Mouse (Mus musculus) myocyte (in vitro differentiated cells): ENCODE measurements around the gene Zbed4. TPM values are rescaled to one million over a fixed set of nuclear protein-coding genes. Genes with fewer than 3 reads are reported as not detected.
"Not testable (repeated sequence)": the region's sequence is repeated elsewhere in the genome, so short reads cannot be mapped to it uniquely, and the experiment has no call there.

Experiments used
- H3K27me3 ChIP-seq: one replicate; pipeline ENCODE4 v1.6.1; 2011; ENCODE audit not compliant: control insufficient read depth, insufficient read depth, insufficient read length
- H3K36me3 ChIP-seq: one replicate; pipeline ENCODE4 v1.6.1; 2011; ENCODE audit not compliant: control insufficient read depth, insufficient read depth
- H3K4me2 ChIP-seq: one replicate; pipeline ENCODE4 v1.6.1; 2011; ENCODE audit warnings: low read depth, control low read depth
- H3K4me3 ChIP-seq: one replicate; pipeline ENCODE4 v1.5.1; 2011; ENCODE audit warnings: mild to moderate bottlenecking, control low read depth, moderate library complexity
- H3K79me2 ChIP-seq: one replicate; pipeline ENCODE4 v1.6.1; 2011; ENCODE audit not compliant: control insufficient read depth, insufficient read depth
- H3ac ChIP-seq: one replicate; pipeline ENCODE4 v1.6.1; 2011; ENCODE audit not compliant: control insufficient read depth, insufficient read length
- CEBPB ChIP-seq: IDR thresholded peaks from 2 replicates; pipeline ENCODE4 v1.6.1; 2011; ENCODE audit warnings: mild to moderate bottlenecking, moderate library complexity; ENCODE audit not compliant: poor library complexity, insufficient read depth, severe bottlenecking
- E2F4 ChIP-seq: IDR thresholded peaks from one replicate; pipeline ENCODE4 v1.6.1; 2011; ENCODE audit warnings: mild to moderate bottlenecking, control low read depth, moderate library complexity; ENCODE audit not compliant: insufficient read depth
- MAX ChIP-seq: IDR thresholded peaks from one replicate; pipeline ENCODE4 v1.6.1; 2011; ENCODE audit warnings: low read depth, mild to moderate bottlenecking, control low read depth
- MYOD1 ChIP-seq, 3 experiments: IDR thresholded peaks; one replicate each; pipeline ENCODE4 v1.6.1; 2011; ENCODE audit warnings: control low read depth in 2 of 3, low read depth in 2 of 3, mild to moderate bottlenecking in 2 of 3, moderate library complexity in 1 of 3; ENCODE audit not compliant: insufficient read length in 2 of 3, control insufficient read depth in 1 of 3
- MYOG ChIP-seq, 3 experiments: IDR thresholded peaks; one replicate each; pipeline ENCODE4 v1.6.1; 2011; ENCODE audit warnings: control low read depth in 2 of 3, low read depth in 2 of 3, mild to moderate bottlenecking in 2 of 3; ENCODE audit not compliant: insufficient read length in 2 of 3, control insufficient read depth in 1 of 3, insufficient read depth in 1 of 3
- POLR2A ChIP-seq: IDR thresholded peaks from one replicate; pipeline ENCODE4 v1.6.1; 2011; ENCODE audit warnings: low read depth, mild to moderate bottlenecking, control low read depth, moderate library complexity; ENCODE audit not compliant: insufficient read length
- POLR2AphosphoS2 ChIP-seq: IDR thresholded peaks from one replicate; pipeline ENCODE4 v1.6.1; 2011; ENCODE audit warnings: low read depth, control low read depth; ENCODE audit not compliant: insufficient read length
- REST ChIP-seq: IDR thresholded peaks from one replicate; pipeline ENCODE4 v1.6.1; 2011; ENCODE audit warnings: mild to moderate bottlenecking, control low read depth, moderate library complexity; ENCODE audit not compliant: insufficient read depth, insufficient read length
- SRF ChIP-seq: IDR thresholded peaks from one replicate; pipeline ENCODE4 v1.6.1; 2011; ENCODE audit warnings: low read depth; ENCODE audit not compliant: control insufficient read depth, insufficient read length
- TCF12 ChIP-seq: IDR thresholded peaks from one replicate; pipeline ENCODE4 v1.6.1; 2011; ENCODE audit warnings: mild to moderate bottlenecking, control low read depth; ENCODE audit not compliant: poor library complexity, insufficient read depth, severe bottlenecking
- TCF3 ChIP-seq: IDR thresholded peaks from one replicate; pipeline ENCODE4 v1.6.1; 2011; ENCODE audit warnings: low read depth, control low read depth; ENCODE audit not compliant: insufficient read length
- USF1 ChIP-seq: IDR thresholded peaks from one replicate; pipeline ENCODE4 v1.6.1; 2011; ENCODE audit warnings: low read depth, mild to moderate bottlenecking, control low read depth, moderate library complexity
- polyA plus RNA-seq: library from polyadenylated mRNA; unstranded; fragments of >200 nt; fragmentation: generic; extraction: Trizol; gene quantifications from one replicate; pipeline ENCODE4 v1.2.1, GENCODE M21; 2012; ENCODE audit warnings: missing spikeins

Gene Zbed4
- polyA plus RNA-seq, 1 experiment = 9.5 TPM

- H3K4me2 ChIP-seq = no peak overlapping the region
- H3K27me3 ChIP-seq = no peaks in the 10 kb centered on the region
- no peaks in the 10 kb centered on the region for H3K36me3 ChIP-seq
- H3K4me3 ChIP-seq = no peak overlapping the region
- H3K79me2 ChIP-seq = peaks cover 21% of the 10 kb centered on the region
- H3ac ChIP-seq = no peak overlapping the region
- TF ChIP-seq MAX (no peak), SRF (no peak), REST (no peak), POLR2A (no peak), MYOD1 (IDR thresholded peaks at IDR 0.05; ENCODE audit: control insufficient read depth in 1 of 3, insufficient read length in 2 of 3, low read depth in 2 of 3) (no peak), CEBPB (no peak), TCF3 (no peak), E2F4 (no peak), MYOG (IDR thresholded peaks at IDR 0.05; ENCODE audit: control insufficient read depth in 1 of 3, insufficient read depth in 1 of 3, insufficient read length in 2 of 3, low read depth in 2 of 3) (no peak), TCF12 (no peak), USF1 (no peak), POLR2AphosphoS2 (no peak)
These were observed 15.3 kb upstream of the Zbed4 start for GRCm38 (mm10) chr15:88736166-88736565.

DNA sequence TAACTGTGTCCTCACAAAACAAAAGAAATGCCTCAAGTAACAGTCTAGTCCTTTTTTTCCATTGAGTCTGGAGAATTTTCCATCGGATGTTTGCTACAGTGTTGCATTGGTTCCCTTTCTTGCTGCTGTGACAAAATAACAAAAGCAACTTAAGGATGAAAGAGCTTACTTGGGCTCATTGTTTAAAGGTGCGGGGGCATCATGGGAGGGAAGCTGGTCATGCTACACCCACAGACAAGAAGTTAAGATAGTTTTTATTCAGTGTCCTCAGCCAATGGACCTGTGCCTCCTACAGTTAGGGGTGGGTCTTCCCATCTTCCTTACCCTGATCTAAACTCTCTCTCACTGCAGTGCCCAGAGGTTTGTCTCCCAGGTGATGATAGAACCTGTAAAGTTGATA lies 13.0 kb upstream of the Zbed4 start:
- Histone ChIP-seq H3K4me2 (no peak overlapping the region), H3K36me3 (no peaks in the 10 kb centered on the region), H3K4me3 (no peak overlapping the region), H3ac (no peak overlapping the region), H3K79me2 (no peaks in the 10 kb centered on the region), H3K27me3 (no peaks in the 10 kb centered on the region)
- no peak for TF ChIP-seq POLR2AphosphoS2

- Histone ChIP-seq H3K79me2 (no peaks in the 10 kb centered on the region), H3K4me3 (no peak overlapping the region), H3K36me3 (no peaks in the 10 kb centered on the region), H3ac (no peak overlapping the region), H3K4me2 (no peak overlapping the region), H3K27me3 (peaks cover 17% of the 10 kb centered on the region)
- TF ChIP-seq REST = no peak
- no peak for TF ChIP-seq SRF
- no peak for TF ChIP-seq MAX
- no peak for TF ChIP-seq TCF3
- TF ChIP-seq MYOD1 (IDR thresholded peaks at IDR 0.05; ENCODE audit: control insufficient read depth in 1 of 3, insufficient read length in 2 of 3, low read depth in 2 of 3) = no peak
- no peak for TF ChIP-seq E2F4
- TF ChIP-seq CEBPB = no peak
These were observed 10.1 kb upstream of the Zbed4 start for GRCm38 (mm10) chr15:88741366-88741765.

- H3K79me2 ChIP-seq, H3K36me3 ChIP-seq, H3K4me2 ChIP-seq, H3ac ChIP-seq, H3K4me3 ChIP-seq: not testable (repeated sequence)
- peaks cover 24% of the 10 kb centered on the region for H3K27me3 ChIP-seq
These were observed 8.1 kb upstream of the Zbed4 start for GRCm38 (mm10) chr15:88743371-88743770.

- Histone ChIP-seq H3K27me3 (peaks cover 24% of the 10 kb centered on the region), H3K36me3 (no peaks in the 10 kb centered on the region), H3K79me2 (no peaks in the 10 kb centered on the region), H3ac (no peak overlapping the region), H3K4me2 (no peak overlapping the region), H3K4me3 (no peak overlapping the region)
- no peak for TF ChIP-seq REST
- TF ChIP-seq USF1 = no peak
- no peak for TF ChIP-seq POLR2A
- no peak for TF ChIP-seq E2F4
- no peak for TF ChIP-seq MYOG (IDR thresholded peaks at IDR 0.05; ENCODE audit: control insufficient read depth in 1 of 3, insufficient read depth in 1 of 3, insufficient read length in 2 of 3, low read depth in 2 of 3)
These were observed 6.1 kb upstream of the Zbed4 start for GRCm38 (mm10) chr15:88745347-88745746.

DNA sequence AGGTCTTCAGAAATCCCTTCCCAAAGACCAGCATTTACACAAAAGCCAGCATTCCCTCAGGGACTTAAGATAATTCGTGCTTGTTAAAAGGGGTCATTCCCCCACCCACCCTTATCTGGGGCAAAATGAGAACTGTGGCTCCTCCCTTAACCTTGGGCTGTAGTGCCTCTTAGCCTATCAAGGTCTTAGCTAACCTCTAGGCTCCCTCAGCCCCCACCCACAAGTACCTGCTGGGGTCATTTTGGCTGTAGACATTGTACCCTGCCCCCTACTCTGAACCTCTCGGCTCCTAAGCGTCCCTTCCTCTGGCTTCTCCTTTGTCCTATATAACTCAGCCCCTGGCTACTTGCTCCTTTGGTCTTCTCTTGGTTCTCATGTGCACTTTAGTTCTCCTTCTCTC lies 5.5 kb upstream of the Zbed4 start:
- H3K4me3 ChIP-seq = no peak overlapping the region
- H3K27me3 ChIP-seq = peaks cover 24% of the 10 kb centered on the region
- TF ChIP-seq TCF12 (no peak), MYOD1 (IDR thresholded peaks at IDR 0.05; ENCODE audit: control insufficient read depth in 1 of 3, insufficient read length in 2 of 3, low read depth in 2 of 3) (no peak)
- H3K4me2 ChIP-seq = no peak overlapping the region
- no peaks in the 10 kb centered on the region for H3K79me2 ChIP-seq
- no peaks in the 10 kb centered on the region for H3K36me3 ChIP-seq
- H3ac ChIP-seq = no peak overlapping the region

DNA sequence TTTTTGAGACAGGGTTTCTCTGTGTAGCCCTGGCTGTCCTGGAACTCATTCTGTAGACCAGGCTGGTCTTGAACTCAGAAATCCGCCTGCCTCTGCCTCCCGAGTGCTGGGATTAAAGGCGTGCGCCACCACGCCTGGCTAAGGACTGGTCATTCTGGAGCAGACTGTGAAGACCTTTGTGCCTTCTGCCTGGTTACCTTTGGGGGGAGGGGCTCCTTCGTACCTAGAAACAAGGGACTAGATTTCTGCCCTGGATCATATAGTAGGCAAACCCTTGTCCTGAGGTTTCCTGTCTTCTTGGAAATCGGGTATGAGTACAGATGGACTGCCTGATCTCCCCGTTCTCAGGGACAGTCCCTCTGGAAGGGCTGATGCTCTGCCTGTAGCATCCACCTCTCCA lies 1.8 kb upstream of the Zbed4 start:
- H3ac ChIP-seq, H3K4me3 ChIP-seq, H3K4me2 ChIP-seq, H3K36me3 ChIP-seq: not testable (repeated sequence)
- H3K27me3 ChIP-seq = peaks cover 23% of the 10 kb centered on the region
- H3K79me2 ChIP-seq = peaks cover 27% of the 10 kb centered on the region
